Mouse (Mus musculus) embryonic facial prominence, embryonic 11.5 days (tissue): ENCODE measurements at regions not wholly inside any gene's neighbourhood (a gene's known extent, or its start where the extent isn't known, plus 50 kb on each side); places are given as distances from the start of the nearest gene placed in this dataset.

Experiments used
- ATAC-seq: fragments of 200-750 bp; cut with Nextera tagmentation; replicated peaks from 2 replicates; pipeline ENCODE4 v1.8.0; 2017; ENCODE audit warnings: low read depth; ENCODE audit not compliant: insufficient number of reproducible peaks, low FRiP score, low TSS enrichment
- DNase-seq: peaks from one replicate; pipeline ENCODE4 v3.0.0-alpha.2; 2015; ENCODE audit warnings: low spot score
- H3K27ac ChIP-seq: fragments of 300-500 bp; sonication (generic); replicated peaks from 2 replicates; pipeline ENCODE4 v1.5.1; 2014; ENCODE audit warnings: mild to moderate bottlenecking, low read depth, low read length, control low read depth
- H3K27me3 ChIP-seq: fragments of 300-500 bp; sonication (generic); 2 replicates; pipeline ENCODE4 v1.6.1; 2014; ENCODE audit warnings: mild to moderate bottlenecking, low read length, moderate library complexity, mixed read lengths; ENCODE audit not compliant: control insufficient read depth, insufficient read depth
- H3K36me3 ChIP-seq: fragments of 300-500 bp; sonication (generic); replicated peaks from 2 replicates; pipeline ENCODE4 v1.6.1; 2014; ENCODE audit warnings: low read depth, mild to moderate bottlenecking, low read length, moderate library complexity, mixed read lengths; ENCODE audit not compliant: control insufficient read depth, insufficient read depth
- H3K4me1 ChIP-seq: fragments of 300-500 bp; sonication (generic); 2 replicates; pipeline ENCODE4 v1.6.1; 2014; ENCODE audit warnings: low read length, mixed read lengths; ENCODE audit not compliant: control insufficient read depth, insufficient read depth
- H3K4me2 ChIP-seq: fragments of 300-500 bp; sonication (generic); 2 replicates; pipeline ENCODE4 v1.6.1; 2014; ENCODE audit warnings: low read depth, mild to moderate bottlenecking, control low read depth, low read length, moderate library complexity
- H3K4me3 ChIP-seq: fragments of 300-500 bp; sonication (generic); 2 replicates; pipeline ENCODE4 v1.5.1; 2014; ENCODE audit warnings: low read depth, low read length, control low read depth
- H3K9ac ChIP-seq: fragments of 300-500 bp; sonication (generic); replicated peaks from 2 replicates; pipeline ENCODE4 v1.6.1; 2014; ENCODE audit warnings: mild to moderate bottlenecking, control low read depth, low read length
- H3K9me3 ChIP-seq: fragments of 300-500 bp; sonication (generic); replicated peaks from 2 replicates; pipeline ENCODE4 v1.6.1; 2016; ENCODE audit warnings: mild to moderate bottlenecking, low read length, inconsistent platforms, mixed read lengths; ENCODE audit not compliant: control insufficient read depth
- WGBS: fragments of 180-500 bp; shearing (Covaris S2); extraction: QIAGEN DNeasy Blood & Tissue Kit; methylation state at CpG from one replicate; pipeline ENCODE4 v1.1.7; 2014; 5-methylcytosine and 5-hydroxymethylcytosine counted together

DNA sequence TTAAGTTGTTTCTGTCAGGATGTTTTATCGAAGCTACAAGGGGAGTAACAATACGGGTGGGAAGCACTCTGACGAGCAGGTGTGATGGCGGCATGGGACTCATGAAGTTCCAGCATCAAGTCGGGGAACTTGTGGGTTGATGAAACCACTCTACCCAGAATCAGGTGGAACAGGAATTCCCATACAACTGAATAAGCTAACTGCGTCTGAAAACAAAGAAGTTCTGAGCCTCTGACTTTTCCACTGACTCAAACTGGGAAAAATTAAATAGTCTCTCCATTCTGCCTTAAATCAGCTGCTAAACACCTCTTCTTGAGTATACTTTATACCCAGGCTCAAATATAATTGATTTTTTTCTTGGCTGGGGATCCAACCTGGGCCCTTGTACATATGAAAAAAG, 105.6 kb upstream of the Egln3 start:
- Histone ChIP-seq H3K4me1 (no peaks in the 10 kb centered on the region), H3K4me3 (no peak overlapping the region), H3K9me3 (no peaks in the 10 kb centered on the region), H3K36me3 (no peaks in the 10 kb centered on the region), H3K27me3 (no peaks in the 10 kb centered on the region), H3K27ac (no peak overlapping the region), H3K9ac (no peak overlapping the region), H3K4me2 (no peak overlapping the region)
- ATAC-seq (no peak), DNase-seq (no peak)
- WGBS: 85% methylated on average over 6 of the region's 6 CpGs

DNA sequence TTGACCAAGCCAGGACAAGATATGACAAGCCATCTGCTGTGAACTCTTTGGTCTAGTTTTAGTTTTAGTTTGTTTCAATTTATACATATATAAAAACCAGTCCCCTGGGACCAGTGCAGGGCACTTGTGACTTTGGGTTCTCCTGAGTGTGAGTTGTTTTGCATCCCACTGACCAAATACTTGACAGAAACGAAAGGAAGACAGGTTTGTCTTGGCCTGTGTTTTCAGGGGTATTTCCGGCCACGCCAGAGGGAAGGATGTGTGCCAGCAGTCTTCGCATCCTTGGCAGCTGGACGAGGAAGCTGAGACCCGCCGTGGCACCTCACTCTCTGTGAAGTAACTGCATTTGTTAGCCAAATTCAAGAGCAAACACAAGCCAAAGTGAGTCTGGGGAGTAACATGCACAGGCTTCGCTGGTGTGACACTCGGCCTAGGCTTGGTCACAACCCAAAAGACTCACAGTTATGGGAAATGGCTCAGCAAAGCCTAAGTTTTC, 101.5 kb upstream of the Egln3 start:
- ATAC-seq: no peak
- no peak overlapping the region for H3K4me2 ChIP-seq
- no peak overlapping the region for H3K9ac ChIP-seq
- H3K4me1 ChIP-seq: no peaks in the 10 kb centered on the region
- H3K27ac ChIP-seq: no peak overlapping the region
- H3K36me3 ChIP-seq: no peaks in the 10 kb centered on the region
- no peaks in the 10 kb centered on the region for H3K27me3 ChIP-seq
- 87% methylated on average over 9 of the region's 9 CpGs for whole genome bisulfite sequencing
- no peak overlapping the region for H3K4me3 ChIP-seq
- H3K9me3 ChIP-seq: no peaks in the 10 kb centered on the region
- DNase-seq: no peak

DNA sequence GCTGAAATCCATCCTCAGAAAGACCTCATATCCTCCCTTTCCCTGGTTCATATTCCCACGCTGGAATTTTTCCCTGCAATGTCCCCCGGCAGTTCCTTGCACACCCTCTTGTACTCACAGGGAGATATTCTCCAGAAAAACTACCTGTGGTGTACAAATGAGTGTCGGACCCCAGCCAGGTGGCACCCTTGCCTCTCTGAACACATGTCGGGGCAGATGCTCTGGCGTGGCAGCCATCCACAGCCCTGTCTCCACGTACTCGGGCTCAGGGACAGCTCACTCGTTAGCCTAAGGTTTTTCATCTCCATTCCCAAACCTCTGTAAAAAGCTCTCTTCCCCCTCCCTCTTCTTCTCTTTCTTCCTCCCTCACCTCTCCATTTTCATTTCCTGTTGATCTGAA, 100.1 kb upstream of the Egln3 start:
- no peaks in the 10 kb centered on the region for H3K36me3 ChIP-seq
- ATAC-seq (no peak), DNase-seq (no peak)
- WGBS: 84% methylated on average over 8 of the region's 8 CpGs
- no peak overlapping the region for H3K4me3 ChIP-seq
- H3K4me2 ChIP-seq: no peak overlapping the region
- no peak overlapping the region for H3K9ac ChIP-seq
- H3K27me3 ChIP-seq: no peaks in the 10 kb centered on the region
- H3K4me1 ChIP-seq: no peaks in the 10 kb centered on the region
- H3K27ac ChIP-seq: no peak overlapping the region
- no peaks in the 10 kb centered on the region for H3K9me3 ChIP-seq

DNA sequence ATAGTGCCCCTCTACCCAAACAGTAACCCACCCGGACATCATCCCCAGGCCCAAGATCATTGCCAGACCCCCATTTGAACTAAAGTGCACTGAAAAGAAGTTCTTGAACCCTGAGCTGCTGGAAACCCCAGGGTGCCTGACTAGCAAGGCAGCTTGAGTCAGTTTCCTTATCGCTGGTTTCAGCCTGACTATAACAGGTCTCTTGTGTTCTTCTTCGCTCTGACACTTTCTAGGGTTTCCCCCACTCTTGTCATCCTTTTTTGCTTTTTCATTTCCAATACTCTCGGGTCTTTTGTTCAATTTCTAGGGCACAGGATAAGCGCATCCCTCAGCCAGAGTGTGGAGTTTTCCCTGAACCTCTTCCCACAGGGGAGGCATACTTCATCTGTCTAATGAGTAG, 95.8 kb upstream of the Egln3 start:
- H3K9me3 ChIP-seq: no peaks in the 10 kb centered on the region
- no peak overlapping the region for H3K9ac ChIP-seq
- 59% methylated on average over 5 of the region's 5 CpGs for WGBS
- DNase-seq (no peak), ATAC-seq (no peak)
- H3K4me1 ChIP-seq: no peaks in the 10 kb centered on the region
- no peak overlapping the region for H3K27ac ChIP-seq
- H3K27me3 ChIP-seq: no peaks in the 10 kb centered on the region
- no peak overlapping the region for H3K4me2 ChIP-seq
- H3K4me3 ChIP-seq: no peak overlapping the region
- H3K36me3 ChIP-seq: no peaks in the 10 kb centered on the region

DNA sequence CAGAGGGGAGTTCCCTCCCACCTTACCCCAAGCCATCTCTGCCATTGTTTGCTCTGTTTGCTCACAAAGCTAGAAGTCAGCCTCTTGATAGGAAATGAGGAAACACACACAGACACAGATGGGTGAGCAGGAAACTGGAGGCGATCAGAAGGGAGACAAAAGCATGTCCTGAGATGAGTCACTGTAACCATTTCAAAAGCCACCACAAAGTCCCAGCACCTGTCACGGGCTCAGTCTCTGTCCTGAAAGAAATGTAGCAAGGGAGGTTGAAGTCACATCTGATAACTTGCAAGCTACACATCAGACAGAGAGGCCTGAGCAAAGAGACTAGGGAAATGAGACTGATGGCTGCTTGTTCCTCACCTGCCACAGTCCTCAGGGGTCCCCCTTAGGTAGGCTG, 89.6 kb upstream of the Egln3 start:
- no peak for ATAC-seq
- no peaks in the 10 kb centered on the region for H3K4me1 ChIP-seq
- no peaks in the 10 kb centered on the region for H3K27me3 ChIP-seq
- H3K9ac ChIP-seq: no peak overlapping the region
- no peaks in the 10 kb centered on the region for H3K36me3 ChIP-seq
- no peak overlapping the region for H3K4me3 ChIP-seq
- no peak for DNase-seq
- no peak overlapping the region for H3K27ac ChIP-seq
- no peak overlapping the region for H3K4me2 ChIP-seq
- H3K9me3 ChIP-seq: no peaks in the 10 kb centered on the region
- WGBS: 71% methylated on average over 2 of the region's 2 CpGs

DNA sequence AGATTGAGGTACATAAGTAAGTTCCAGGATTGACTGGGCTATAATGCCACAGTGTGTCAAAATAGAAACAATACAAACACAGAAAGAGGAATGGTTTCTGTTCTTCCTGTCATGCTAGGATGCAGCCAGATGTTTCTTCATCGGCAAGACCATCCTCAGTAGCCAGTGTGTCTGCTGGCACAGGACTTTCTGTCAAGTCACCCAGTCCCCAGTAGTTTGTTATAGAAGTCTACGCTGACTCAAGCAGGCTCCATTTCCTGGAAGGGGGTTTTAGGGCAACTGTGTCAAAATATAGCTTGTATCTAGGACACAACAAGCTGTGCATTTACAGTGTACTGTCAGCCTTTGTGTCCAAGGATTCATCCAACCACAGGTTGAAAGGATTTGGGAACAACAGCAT, 86.7 kb upstream of the Egln3 start:
- DNase-seq (no peak), ATAC-seq (no peak)
- no peaks in the 10 kb centered on the region; the same call in 1 of the 2 replicates for H3K4me1 ChIP-seq
- no peak overlapping the region for H3K9ac ChIP-seq
- WGBS: 81% methylated on average over 2 of the region's 2 CpGs
- H3K4me2 ChIP-seq: no peak overlapping the region
- H3K27me3 ChIP-seq: no peaks in the 10 kb centered on the region
- H3K9me3 ChIP-seq: no peaks in the 10 kb centered on the region
- H3K27ac ChIP-seq: no peak overlapping the region
- H3K4me3 ChIP-seq: no peak overlapping the region
- no peaks in the 10 kb centered on the region for H3K36me3 ChIP-seq

DNA sequence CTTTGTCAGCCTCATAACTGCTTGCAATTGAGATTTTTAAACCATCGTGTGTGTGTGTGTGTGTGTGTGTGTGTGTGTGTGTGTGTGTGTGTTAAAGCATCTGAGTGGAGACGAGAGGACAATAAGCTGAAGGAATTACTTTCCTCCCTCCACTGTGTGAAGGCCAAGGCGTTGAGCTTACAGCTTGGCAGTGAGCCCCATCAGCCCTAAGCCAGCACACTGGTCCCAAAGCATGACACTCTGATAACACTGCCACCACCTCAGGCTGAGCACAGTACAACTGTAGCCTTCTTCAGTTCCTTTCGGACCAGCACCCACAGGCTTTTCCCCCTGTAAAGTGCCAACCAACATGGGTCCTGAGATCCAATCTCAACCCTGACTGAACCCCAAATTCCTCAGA, 85.1 kb upstream of the Egln3 start:
- ATAC-seq (no peak), DNase-seq (no peak)
- no peaks in the 10 kb centered on the region for H3K36me3 ChIP-seq
- no peak overlapping the region for H3K9ac ChIP-seq
- 90% methylated on average over 4 of the region's 4 CpGs for WGBS
- H3K27ac ChIP-seq: no peak overlapping the region
- H3K27me3 ChIP-seq: no peaks in the 10 kb centered on the region
- H3K4me3 ChIP-seq: no peak overlapping the region
- H3K4me1 ChIP-seq: no peaks in the 10 kb centered on the region; the same call in 1 of the 2 replicates
- H3K4me2 ChIP-seq: no peak overlapping the region
- H3K9me3 ChIP-seq: no peaks in the 10 kb centered on the region

DNA sequence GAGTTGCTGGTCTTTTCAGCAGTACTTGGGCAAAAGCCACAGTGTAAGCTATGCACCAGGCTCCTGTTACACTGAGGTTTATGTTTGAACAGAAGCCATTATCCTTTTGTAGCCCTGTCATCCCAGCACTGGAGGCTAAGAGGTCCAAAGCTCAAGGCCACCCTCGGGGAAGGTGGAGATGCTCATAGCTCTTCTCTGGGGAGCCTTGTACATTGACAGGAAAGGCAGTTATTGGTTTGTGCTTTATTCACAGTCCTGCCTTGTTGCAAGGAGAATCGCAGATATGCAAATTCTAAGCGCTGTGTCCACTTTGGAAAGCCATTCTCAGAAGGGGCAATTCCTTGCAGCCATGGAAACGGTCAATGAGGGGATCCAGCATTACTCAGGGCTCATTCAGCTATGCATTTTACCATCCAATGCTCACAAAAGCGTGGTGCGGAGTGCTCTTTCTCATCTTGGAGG, 84.4 kb upstream of the Egln3 start:
- Histone ChIP-seq H3K36me3 (no peaks in the 10 kb centered on the region), H3K4me3 (no peak overlapping the region), H3K4me2 (no peak overlapping the region), H3K9ac (no peak overlapping the region), H3K27me3 (no peaks in the 10 kb centered on the region), H3K4me1 (no peaks in the 10 kb centered on the region; the same call in 1 of the 2 replicates), H3K27ac (no peak overlapping the region), H3K9me3 (no peaks in the 10 kb centered on the region)
- no peak for DNase-seq
- no peak for ATAC-seq
- WGBS: 70% methylated on average over 6 of the region's 6 CpGs
